Mouse (Mus musculus): Measurements from ENCODE around the gene Speer4f1.

DNA sequence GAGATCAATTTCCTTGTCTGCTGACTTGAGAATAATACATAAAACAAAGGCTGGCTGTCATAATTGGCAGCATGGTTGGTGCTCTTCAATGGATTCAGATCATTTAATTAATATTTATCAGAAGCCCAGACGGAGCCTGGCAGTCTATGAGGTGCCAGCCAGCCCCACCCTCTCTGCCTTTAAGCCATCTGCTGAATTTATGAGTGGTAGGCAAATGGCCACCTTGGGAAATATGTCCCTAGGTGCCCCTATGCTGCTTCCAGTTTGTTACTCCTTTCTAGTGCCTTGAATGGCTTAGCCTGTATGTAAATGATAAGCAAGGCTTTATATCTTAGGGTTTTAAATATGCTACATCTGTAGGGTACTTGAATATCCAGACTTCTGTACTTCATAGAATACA lies 25.0 kb downstream of the Speer4f1 start:
- no peak for TF ChIP-seq CTCF (IDR thresholded peaks at IDR 0.05; ENCODE audit: control insufficient read depth, insufficient read depth, insufficient read length)
- TF ChIP-seq MAX (IDR thresholded peaks at IDR 0.05), result no peak
- TF ChIP-seq FOSL1 (IDR thresholded peaks at IDR 0.05; ENCODE audit: insufficient read depth, low read length, poor library complexity, severe bottlenecking), result no peak
- TF ChIP-seq CEBPB (IDR thresholded peaks at IDR 0.05; ENCODE audit: low read depth), result no peak
- TF ChIP-seq USF1 (IDR thresholded peaks at IDR 0.05; ENCODE audit: low read depth), result no peak
- no peak for TF ChIP-seq MYOD1 (IDR thresholded peaks at IDR 0.05; ENCODE audit: control insufficient read depth, insufficient read length, low read depth)
- TF ChIP-seq MYOG (IDR thresholded peaks at IDR 0.05; ENCODE audit: control insufficient read depth, extremely low read depth, insufficient read length), result no peak

Measured in C2C12 (cell line).